Mouse (Mus musculus): Measurements from ENCODE around the gene Vsig8. TPM values are rescaled to one million over a fixed set of nuclear protein-coding genes. Genes with fewer than 3 reads are reported as not detected.

The Vsig8 gene
- polyA plus RNA-seq, 1 experiment from 2014 or later = 0.39 TPM

- no peak for ATAC-seq
- H3K9me3 ChIP-seq (ENCODE audit: low read length) = no peaks in the 10 kb centered on the region
- no peaks in the 10 kb centered on the region for H3K27me3 ChIP-seq (replicated peaks; ENCODE audit: insufficient read depth, low read length)
- 32% methylated on average over 7 of the region's 7 CpGs for WGBS
- H3K36me3 ChIP-seq (ENCODE audit: insufficient read depth, low read length) = no peaks in the 10 kb centered on the region
- H3K27ac ChIP-seq (ENCODE audit: low read length) = peak overlapping the region; percentile 86
- DNase-seq (ENCODE audit: low spot score) = peak; percentile 30
- H3K4me3 ChIP-seq (ENCODE audit: low read depth, low read length) = no peak overlapping the region
- TF ChIP-seq EP300 (IDR thresholded peaks at IDR 0.05) = no peak
- TF ChIP-seq CTCF (IDR thresholded peaks at IDR 0.05) = no peak
- peaks cover 29% of the 10 kb centered on the region for H3K4me1 ChIP-seq (ENCODE audit: insufficient read depth, low read depth, low read length)
- H3K4me2 ChIP-seq (replicated peaks; ENCODE audit: low read depth, low read length) = peak overlapping the region; percentile 31
- H3K9ac ChIP-seq (replicated peaks; ENCODE audit: low read depth) = no peak overlapping the region
Observed at GRCm38 (mm10) chr1:172525971-172526370, 29.8 kb upstream of the Vsig8 start.

GRCm38 (mm10) chr1:172526380-172527081 lies 29.2 kb upstream of the Vsig8 start:
- Histone ChIP-seq H3K27me3 (replicated peaks; ENCODE audit: insufficient read depth, low read length) (no peaks in the 10 kb centered on the region), H3K4me2 (replicated peaks; ENCODE audit: low read depth, low read length) (peak overlapping the region; percentile 31), H3K9me3 (ENCODE audit: low read length) (no peaks in the 10 kb centered on the region), H3K27ac (ENCODE audit: low read length) (peak overlapping the region; percentile 86), H3K4me1 (ENCODE audit: insufficient read depth, low read depth, low read length) (peaks cover 25% of the 10 kb centered on the region), H3K9ac (replicated peaks; ENCODE audit: low read depth) (no peak overlapping the region), H3K4me3 (ENCODE audit: low read depth, low read length) (peak overlapping the region; percentile 0; the same call in 1 of the 2 replicates), H3K36me3 (ENCODE audit: insufficient read depth, low read length) (no peaks in the 10 kb centered on the region)
- DNase-seq (ENCODE audit: low spot score) (peak; percentile 77), ATAC-seq (peak; percentile 20)
- peak; percentile 76 for TF ChIP-seq EP300 (IDR thresholded peaks at IDR 0.05)
- no peak for TF ChIP-seq CTCF (IDR thresholded peaks at IDR 0.05)
- WGBS = 45% methylated on average over 23 of the region's 23 CpGs

- no peak overlapping the region for H3K27ac ChIP-seq (ENCODE audit: low read length)
- ATAC-seq (no peak), DNase-seq (ENCODE audit: low spot score) (no peak)
- H3K9me3 ChIP-seq (ENCODE audit: low read length) = no peaks in the 10 kb centered on the region
- no peak overlapping the region for H3K9ac ChIP-seq (replicated peaks; ENCODE audit: low read depth)
- no peak for TF ChIP-seq CTCF (IDR thresholded peaks at IDR 0.05)
- TF ChIP-seq EP300 (IDR thresholded peaks at IDR 0.05) = no peak
- 94% methylated on average over 10 of the region's 10 CpGs for WGBS
- no peaks in the 10 kb centered on the region for H3K36me3 ChIP-seq (ENCODE audit: insufficient read depth, low read length)
- H3K27me3 ChIP-seq (replicated peaks; ENCODE audit: insufficient read depth, low read length) = no peaks in the 10 kb centered on the region
- H3K4me1 ChIP-seq (ENCODE audit: insufficient read depth, low read depth, low read length) = peaks cover 25% of the 10 kb centered on the region
- H3K4me2 ChIP-seq (replicated peaks; ENCODE audit: low read depth, low read length) = no peak overlapping the region
- H3K4me3 ChIP-seq (ENCODE audit: low read depth, low read length) = no peak overlapping the region
Observed at GRCm38 (mm10) chr1:172527431-172527830, 28.3 kb upstream of the Vsig8 start.

- no peaks in the 10 kb centered on the region for H3K36me3 ChIP-seq (ENCODE audit: insufficient read depth, low read length)
- no peaks in the 10 kb centered on the region for H3K9me3 ChIP-seq (ENCODE audit: low read length)
- TF ChIP-seq EP300 (IDR thresholded peaks at IDR 0.05) (no peak), CTCF (IDR thresholded peaks at IDR 0.05) (peak; percentile 100)
- H3K4me3 ChIP-seq (ENCODE audit: low read depth, low read length) = no peak overlapping the region
- no peak overlapping the region for H3K27ac ChIP-seq (ENCODE audit: low read length)
- no peak overlapping the region for H3K9ac ChIP-seq (replicated peaks; ENCODE audit: low read depth)
- DNase-seq (ENCODE audit: low spot score) (peak; percentile 95), ATAC-seq (peak; percentile 45)
- H3K27me3 ChIP-seq (replicated peaks; ENCODE audit: insufficient read depth, low read length) = no peaks in the 10 kb centered on the region
- H3K4me2 ChIP-seq (replicated peaks; ENCODE audit: low read depth, low read length) = no peak overlapping the region
- 5% methylated on average over 7 of the region's 7 CpGs for WGBS
- H3K4me1 ChIP-seq (ENCODE audit: insufficient read depth, low read depth, low read length) = peaks cover 22% of the 10 kb centered on the region
Observed at GRCm38 (mm10) chr1:172528701-172529100, 27.0 kb upstream of the Vsig8 start.

GRCm38 (mm10) chr1:172530544-172531220 lies 25.1 kb upstream of the Vsig8 start:
- ATAC-seq (peak; percentile 6; the same call in 1 of the 2 replicates), DNase-seq (ENCODE audit: low spot score) (peak; percentile 48)
- Histone ChIP-seq H3K4me2 (replicated peaks; ENCODE audit: low read depth, low read length) (no peak overlapping the region), H3K9me3 (ENCODE audit: low read length) (no peaks in the 10 kb centered on the region), H3K36me3 (ENCODE audit: insufficient read depth, low read length) (no peaks in the 10 kb centered on the region), H3K4me1 (ENCODE audit: insufficient read depth, low read depth, low read length) (peaks cover 11% of the 10 kb centered on the region; the same call in 1 of the 2 replicates), H3K27me3 (replicated peaks; ENCODE audit: insufficient read depth, low read length) (no peaks in the 10 kb centered on the region), H3K27ac (ENCODE audit: low read length) (no peak overlapping the region), H3K9ac (replicated peaks; ENCODE audit: low read depth) (no peak overlapping the region), H3K4me3 (ENCODE audit: low read depth, low read length) (no peak overlapping the region)
- WGBS = 22% methylated on average over 8 of the region's 8 CpGs
- TF ChIP-seq CTCF (IDR thresholded peaks at IDR 0.05) = no peak
- no peak for TF ChIP-seq EP300 (IDR thresholded peaks at IDR 0.05)

GRCm38 (mm10) chr1:172532551-172532950 lies 23.2 kb upstream of the Vsig8 start:
- Histone ChIP-seq H3K36me3 (ENCODE audit: insufficient read depth, low read length) (no peaks in the 10 kb centered on the region), H3K4me3 (ENCODE audit: low read depth, low read length) (peak overlapping the region; percentile 14; the same call in 1 of the 2 replicates), H3K27ac (ENCODE audit: low read length) (peak overlapping the region; percentile 29; the same call in 1 of the 2 replicates), H3K9ac (replicated peaks; ENCODE audit: low read depth) (no peak overlapping the region), H3K27me3 (replicated peaks; ENCODE audit: insufficient read depth, low read length) (no peaks in the 10 kb centered on the region), H3K4me2 (replicated peaks; ENCODE audit: low read depth, low read length) (peak overlapping the region; percentile 42), H3K4me1 (ENCODE audit: insufficient read depth, low read depth, low read length) (peaks cover 5% of the 10 kb centered on the region; the same call in 1 of the 2 replicates), H3K9me3 (ENCODE audit: low read length) (no peaks in the 10 kb centered on the region)
- ATAC-seq = peak; percentile 81
- TF ChIP-seq CTCF (IDR thresholded peaks at IDR 0.05) (no peak), EP300 (IDR thresholded peaks at IDR 0.05) (no peak)
- DNase-seq (ENCODE audit: low spot score) = peak; percentile 87
- WGBS = 2% methylated on average over 13 of the region's 13 CpGs
